Mouse (Mus musculus): Measurements from ENCODE around the gene Rcn3. TPM values are rescaled to one million over a fixed set of nuclear protein-coding genes. Genes with fewer than 3 reads are reported as not detected.

Rcn3 gene
- 127 and 135 TPM in 2 replicates for polyA plus RNA-seq (2016; fragmentation: Nextera tagmentation; extraction: Ambion mirVana)

DNA sequence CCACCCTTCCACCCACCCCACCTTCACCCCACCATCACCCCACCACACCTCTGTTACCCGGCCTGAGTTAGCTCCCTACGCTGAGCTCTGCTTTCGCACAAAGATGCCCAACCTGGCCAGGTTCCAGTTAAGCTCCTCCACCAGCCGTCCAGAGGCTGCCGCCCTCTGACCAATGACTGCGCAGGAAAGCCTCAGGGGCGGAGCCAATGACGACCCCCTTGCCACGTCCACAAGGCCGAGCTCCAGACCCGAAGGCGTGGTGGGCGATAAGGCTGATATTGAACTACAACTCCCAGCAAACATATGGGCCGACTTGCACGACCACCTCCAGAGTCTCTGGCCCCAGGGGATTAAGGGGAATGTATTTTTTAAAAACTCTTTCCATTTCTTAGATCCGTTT is at the start of gene Rcn3:
Gene Rcn3 (minus strand): TSS at position 174 of the 400 bp plus-strand sequence.
- Histone ChIP-seq H3K36me3 (peaks cover 16% of the 10 kb centered on the region), H3K4me1 (replicated peaks) (peaks cover 33% of the 10 kb centered on the region), H3K27ac (peak within 1 kb of the TSS; percentile 87), H3K4me3 (peak within 1 kb of the TSS; percentile 66), H3K27me3 (ENCODE audit: insufficient read depth, poor library complexity, severe bottlenecking) (peaks cover 11% of the 10 kb centered on the region), H3K9me3 (no peaks in the 10 kb centered on the region)
- DNase-seq (ENCODE audit: low spot score), result peak; percentile 94
- WGBS, result under 1% methylated on average over 16 of the region's 16 CpGs

DNA sequence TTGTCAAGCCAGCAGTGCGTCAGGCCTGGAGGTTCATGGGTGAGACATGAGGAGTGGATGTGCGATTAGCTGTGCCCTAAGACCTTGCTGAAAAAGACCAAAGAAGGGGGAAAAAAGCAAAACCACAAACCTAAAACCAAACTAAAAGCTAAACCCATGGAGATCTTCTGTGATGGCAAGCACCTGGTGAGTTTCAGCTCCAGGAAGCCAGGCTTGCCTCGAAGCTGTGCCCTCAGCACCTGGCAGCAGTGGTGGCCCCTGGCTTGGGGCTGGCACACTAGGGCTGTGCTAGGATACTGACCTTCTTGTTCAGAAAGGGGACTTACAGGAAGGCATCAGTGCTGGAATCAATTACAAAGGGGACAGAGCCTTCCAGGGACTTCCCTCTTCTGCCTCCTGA is 49.3 kb upstream of the Rcn3 start:
- Histone ChIP-seq H3K4me3 (no peak overlapping the region), H3K9me3 (no peaks in the 10 kb centered on the region), H3K27me3 (ENCODE audit: insufficient read depth, poor library complexity, severe bottlenecking) (peaks cover 14% of the 10 kb centered on the region), H3K36me3 (peaks cover 51% of the 10 kb centered on the region), H3K4me1 (replicated peaks) (peaks cover 7% of the 10 kb centered on the region), H3K27ac (no peak overlapping the region)
- no peak for DNase-seq (ENCODE audit: low spot score)
- 89% methylated on average over 3 of the region's 3 CpGs for WGBS

GRCm38 (mm10) chr7:45139904-45140723 is 48.1 kb upstream of the Rcn3 start:
- H3K27me3 ChIP-seq (ENCODE audit: insufficient read depth, poor library complexity, severe bottlenecking), result peaks cover 25% of the 10 kb centered on the region
- H3K36me3 ChIP-seq, result peaks cover 39% of the 10 kb centered on the region
- no peak for DNase-seq (ENCODE audit: low spot score)
- peaks cover 16% of the 10 kb centered on the region for H3K4me1 ChIP-seq (replicated peaks)
- no peaks in the 10 kb centered on the region for H3K9me3 ChIP-seq
- H3K4me3 ChIP-seq, result no peak overlapping the region
- WGBS, result 88% methylated on average over 8 of the region's 8 CpGs
- H3K27ac ChIP-seq, result no peak overlapping the region

DNA sequence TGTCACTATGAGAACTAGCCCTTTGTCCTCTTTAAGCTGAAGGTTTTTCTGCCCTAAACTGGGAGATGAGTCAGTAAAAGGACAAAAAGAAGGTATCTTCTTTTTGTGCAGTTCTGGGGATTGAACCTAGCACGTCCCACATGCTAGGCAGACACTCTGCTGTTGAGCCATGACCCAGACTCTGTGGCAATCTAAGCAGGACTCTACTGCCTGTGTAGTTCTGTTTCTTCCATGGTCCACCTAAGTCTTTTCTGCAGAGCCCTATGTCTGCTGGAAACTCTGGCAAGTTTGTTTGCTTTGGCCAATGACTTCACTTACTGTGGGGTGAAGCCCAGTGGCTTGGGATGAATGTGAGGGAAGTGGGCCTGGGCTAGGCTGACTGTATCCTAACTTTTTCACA is 46.4 kb upstream of the Rcn3 start:
- Histone ChIP-seq H3K27me3 (ENCODE audit: insufficient read depth, poor library complexity, severe bottlenecking) (peaks cover 40% of the 10 kb centered on the region), H3K27ac (no peak overlapping the region), H3K9me3 (no peaks in the 10 kb centered on the region), H3K36me3 (peaks cover 22% of the 10 kb centered on the region), H3K4me1 (replicated peaks) (peaks cover 29% of the 10 kb centered on the region), H3K4me3 (no peak overlapping the region)
- no peak for DNase-seq (ENCODE audit: low spot score)
- 86% methylated on average over 1 of the region's 1 CpGs for WGBS

DNA sequence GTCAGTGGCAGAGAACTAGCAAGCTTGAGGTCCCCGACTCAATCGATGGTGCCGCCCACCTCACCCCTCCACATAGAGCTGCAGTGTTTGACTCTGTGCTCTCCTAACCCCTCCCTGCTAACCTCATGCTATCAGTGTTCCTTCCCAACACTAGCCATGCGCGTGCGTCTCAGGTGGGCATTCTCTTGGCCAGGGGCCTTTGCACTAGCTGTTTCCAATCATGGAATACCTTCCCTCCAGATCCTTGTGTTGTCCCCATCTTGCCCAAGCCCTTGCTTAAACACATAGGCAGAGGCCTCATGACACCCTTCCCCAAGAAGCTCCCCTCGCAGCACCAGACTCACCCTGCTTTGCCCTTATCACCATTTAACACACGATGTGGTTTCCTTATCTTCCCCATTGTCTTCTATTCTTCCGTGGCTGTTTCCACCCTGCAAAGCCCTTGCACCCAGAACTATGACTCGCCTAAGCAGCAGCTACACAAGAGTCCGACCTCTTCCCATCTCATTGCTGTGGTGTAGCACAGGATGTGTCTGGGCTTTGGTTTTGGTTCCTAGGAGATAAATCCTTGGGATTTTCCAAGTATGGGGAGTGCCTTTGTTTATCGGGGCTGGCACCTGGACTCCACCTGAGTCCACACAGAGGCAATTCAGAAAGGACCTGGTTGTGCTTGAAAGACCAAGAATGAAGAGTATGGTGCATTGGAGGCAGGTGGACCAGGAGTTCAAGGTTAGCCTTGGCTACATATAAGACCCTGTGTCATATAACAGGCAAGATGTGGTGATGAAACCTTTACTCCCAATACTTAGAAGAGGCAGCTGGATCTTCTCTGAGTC is 45.4 kb upstream of the Rcn3 start:
- Histone ChIP-seq H3K27ac (no peak overlapping the region), H3K36me3 (peaks cover 12% of the 10 kb centered on the region), H3K4me1 (replicated peaks) (peaks cover 29% of the 10 kb centered on the region), H3K4me3 (no peak overlapping the region), H3K27me3 (ENCODE audit: insufficient read depth, poor library complexity, severe bottlenecking) (peaks cover 40% of the 10 kb centered on the region), H3K9me3 (no peaks in the 10 kb centered on the region)
- no peak for DNase-seq (ENCODE audit: low spot score)
- WGBS, result 81% methylated on average over 12 of the region's 12 CpGs

- peak; percentile 84 for DNase-seq (ENCODE audit: low spot score)
- Histone ChIP-seq H3K36me3 (no peaks in the 10 kb centered on the region), H3K4me3 (peak within 1 kb of the TSS; percentile 66), H3K27me3 (ENCODE audit: insufficient read depth, poor library complexity, severe bottlenecking) (peaks cover 40% of the 10 kb centered on the region), H3K27ac (peak within 1 kb of the TSS; percentile 82), H3K9me3 (no peaks in the 10 kb centered on the region), H3K4me1 (replicated peaks) (peaks cover 29% of the 10 kb centered on the region)
- WGBS, result 4% methylated on average over 29 of the region's 29 CpGs
Measured at GRCm38 (mm10) chr7:45135993-45136567, 44.1 kb upstream of the Rcn3 start, which contains the start of the genes Gm45713 and Flt3l. Gm45713 (minus strand) TSS chr7:45136231. Flt3l (minus strand) TSS chr7:45136432.

- peaks cover 29% of the 10 kb centered on the region for H3K4me1 ChIP-seq (replicated peaks)
- H3K36me3 ChIP-seq, result no peaks in the 10 kb centered on the region
- peak overlapping the region; percentile 82; the same call in 1 of the 2 replicates for H3K27ac ChIP-seq
- H3K9me3 ChIP-seq, result no peaks in the 10 kb centered on the region
- peaks cover 40% of the 10 kb centered on the region for H3K27me3 ChIP-seq (ENCODE audit: insufficient read depth, poor library complexity, severe bottlenecking)
- no peak for DNase-seq (ENCODE audit: low spot score)
- WGBS, result 79% methylated on average over 3 of the region's 3 CpGs
- peak overlapping the region; percentile 66 for H3K4me3 ChIP-seq
Measured at GRCm38 (mm10) chr7:45135370-45135769, 43.3 kb upstream of the Rcn3 start.

GRCm38 (mm10) chr7:45134544-45135026 is 42.6 kb upstream of the Rcn3 start:
- Histone ChIP-seq H3K27ac (no peak overlapping the region), H3K36me3 (no peaks in the 10 kb centered on the region), H3K4me1 (replicated peaks) (peaks cover 33% of the 10 kb centered on the region), H3K9me3 (no peaks in the 10 kb centered on the region), H3K4me3 (peak overlapping the region; percentile 19), H3K27me3 (ENCODE audit: insufficient read depth, poor library complexity, severe bottlenecking) (peaks cover 40% of the 10 kb centered on the region)
- WGBS, result 5% methylated on average over 12 of the region's 12 CpGs
- DNase-seq (ENCODE audit: low spot score), result no peak

GRCm38 (mm10) chr7:45133446-45134159 is 41.6 kb upstream of the Rcn3 start:
- 73% methylated on average over 8 of the region's 8 CpGs for WGBS
- H3K9me3 ChIP-seq, result no peaks in the 10 kb centered on the region
- no peak overlapping the region for H3K4me3 ChIP-seq
- no peaks in the 10 kb centered on the region for H3K36me3 ChIP-seq
- peaks cover 40% of the 10 kb centered on the region for H3K27me3 ChIP-seq (ENCODE audit: insufficient read depth, poor library complexity, severe bottlenecking)
- peaks cover 40% of the 10 kb centered on the region for H3K4me1 ChIP-seq (replicated peaks)
- no peak overlapping the region for H3K27ac ChIP-seq
- no peak for DNase-seq (ENCODE audit: low spot score)

- Histone ChIP-seq H3K27me3 (ENCODE audit: insufficient read depth, poor library complexity, severe bottlenecking) (peaks cover 26% of the 10 kb centered on the region), H3K4me1 (replicated peaks) (peaks cover 47% of the 10 kb centered on the region), H3K27ac (peak overlapping the region; percentile 9; the same call in 1 of the 2 replicates), H3K36me3 (peaks cover 12% of the 10 kb centered on the region), H3K4me3 (no peak overlapping the region), H3K9me3 (no peaks in the 10 kb centered on the region)
- no peak for DNase-seq (ENCODE audit: low spot score)
- 77% methylated on average over 11 of the region's 11 CpGs for WGBS
Measured at GRCm38 (mm10) chr7:45131850-45132249, 39.8 kb upstream of the Rcn3 start.

- peak overlapping the region; percentile 100 for H3K27ac ChIP-seq
- no peak for DNase-seq (ENCODE audit: low spot score)
- H3K4me3 ChIP-seq, result peak overlapping the region; percentile 90
- WGBS, result 44% methylated on average over 15 of the region's 15 CpGs
- peaks cover 31% of the 10 kb centered on the region for H3K36me3 ChIP-seq
- peaks cover 55% of the 10 kb centered on the region for H3K4me1 ChIP-seq (replicated peaks)
- H3K9me3 ChIP-seq, result no peaks in the 10 kb centered on the region
- H3K27me3 ChIP-seq (ENCODE audit: insufficient read depth, poor library complexity, severe bottlenecking), result peaks cover 13% of the 10 kb centered on the region
Measured at GRCm38 (mm10) chr7:45129776-45130512, 37.9 kb upstream of the Rcn3 start.

Data from hindbrain, embryonic 10.5 days (tissue).